Mouse (Mus musculus) intestine, postnatal 0 days (tissue): ENCODE measurements around the gene Cdip1. TPM values are rescaled to one million over a fixed set of nuclear protein-coding genes. Genes with fewer than 3 reads are reported as not detected.

Experiments used
- ATAC-seq: fragments of 200-750 bp; cut with Nextera tagmentation; 2 replicates; pipeline ENCODE4 v1.8.0; 2017; ENCODE audit warnings: mild to moderate bottlenecking, moderate TSS enrichment, moderate library complexity
- H3K27ac ChIP-seq: fragments of 300-500 bp; sonication (generic); 2 replicates; pipeline ENCODE4 v1.5.1; 2014; ENCODE audit warnings: mild to moderate bottlenecking, low read depth, low read length, moderate library complexity
- H3K27me3 ChIP-seq: fragments of 300-500 bp; sonication (generic); replicated peaks from 2 replicates; pipeline ENCODE4 v1.6.1; 2014; ENCODE audit warnings: low read length, mixed read lengths; ENCODE audit not compliant: control insufficient read depth, insufficient read depth
- H3K36me3 ChIP-seq: fragments of 300-500 bp; sonication (generic); 2 replicates; pipeline ENCODE4 v1.6.1; 2014; ENCODE audit warnings: mild to moderate bottlenecking, moderate library complexity; ENCODE audit not compliant: control insufficient read depth, insufficient read depth
- H3K4me1 ChIP-seq: fragments of 300-500 bp; sonication (generic); replicated peaks from 2 replicates; pipeline ENCODE4 v1.6.1; 2014; ENCODE audit warnings: antibody characterized with exemption, low read length, mixed read lengths; ENCODE audit not compliant: control insufficient read depth, insufficient read depth
- H3K4me2 ChIP-seq: fragments of 300-500 bp; sonication (generic); replicated peaks from 2 replicates; pipeline ENCODE4 v1.6.1; 2014; ENCODE audit warnings: low read depth, mild to moderate bottlenecking, moderate library complexity
- H3K4me3 ChIP-seq: fragments of 300-500 bp; sonication (generic); 2 replicates; pipeline ENCODE4 v1.5.1; 2014; ENCODE audit warnings: low read depth, low read length
- H3K9ac ChIP-seq: fragments of 300-500 bp; sonication (generic); 2 replicates; pipeline ENCODE4 v1.6.1; 2014; ENCODE audit warnings: mild to moderate bottlenecking, low read depth, low read length
- H3K9me3 ChIP-seq: fragments of 300-500 bp; sonication (generic); 2 replicates; pipeline ENCODE4 v1.6.1; 2016; ENCODE audit warnings: mixed run types; ENCODE audit not compliant: control insufficient read depth
- CTCF ChIP-seq: sonication (generic); IDR thresholded peaks from 2 replicates; pipeline ENCODE4 v1.5.1; 2016; ENCODE audit warnings: low read depth, mild to moderate bottlenecking, control low read depth, antibody characterized with exemption, moderate library complexity
- whole genome bisulfite sequencing: fragments of 180-500 bp; shearing (Covaris S2); extraction: QIAGEN DNeasy Blood & Tissue Kit; methylation state at CpG from one replicate; pipeline ENCODE4 v1.1.7; 2014; 5-methylcytosine and 5-hydroxymethylcytosine counted together
- polyA plus RNA-seq: library from polyadenylated mRNA; unstranded; fragments of >200 nt; fragmentation: Nextera tagmentation; extraction: Ambion mirVana; gene quantifications from 2 replicates; pipeline ENCODE4 v1.2.1, GENCODE M21; 2015

The Cdip1 gene
- polyA plus RNA-seq, 1 experiment from 2014 or later, result 68.0 TPM

DNA sequence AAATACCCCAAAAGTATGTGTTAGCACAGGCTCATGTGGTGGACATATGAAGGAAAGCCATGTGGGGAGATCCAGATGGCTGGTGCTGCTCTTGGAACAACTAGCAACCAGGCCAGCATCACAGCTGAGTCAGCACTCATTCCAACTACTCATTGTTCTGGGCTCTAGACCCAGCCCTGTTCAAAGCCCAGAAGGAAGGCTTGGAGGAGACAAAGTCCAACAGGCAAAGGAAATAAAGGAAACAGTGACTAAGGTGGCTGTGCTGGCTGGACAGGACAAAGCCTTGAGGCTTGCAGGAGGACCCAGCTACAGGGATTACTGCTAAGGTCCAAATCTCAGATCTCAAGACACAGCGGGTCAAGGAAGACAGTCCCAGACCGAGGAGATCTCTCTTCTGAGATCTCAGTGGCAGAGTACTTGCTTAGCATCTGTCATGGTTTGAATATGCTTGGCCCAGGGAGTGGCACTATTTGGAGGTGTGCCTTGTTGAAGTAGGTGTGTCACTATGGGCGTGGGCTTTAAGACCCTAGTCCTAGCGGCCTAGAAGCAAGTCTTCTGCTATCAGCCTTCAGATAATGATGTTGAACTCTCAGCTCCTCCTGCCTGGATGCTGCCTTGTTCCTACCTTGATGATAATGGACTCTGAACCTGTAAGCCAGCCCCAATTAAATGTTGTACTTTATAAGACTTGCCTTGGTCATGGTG is 12.0 kb downstream of the Cdip1 start:
- H3K4me3 ChIP-seq, result no peak overlapping the region
- peak; percentile 95 for ATAC-seq
- TF ChIP-seq CTCF, result no peak
- H3K36me3 ChIP-seq, result peaks cover 9% of the 10 kb centered on the region; the same call in 1 of the 2 replicates
- no peaks in the 10 kb centered on the region for H3K9me3 ChIP-seq
- 41% methylated on average over 4 of the region's 4 CpGs for WGBS
- H3K27me3 ChIP-seq, result no peaks in the 10 kb centered on the region
- 0 out of 2 replicates have a peak overlapping the region, but pooled peaks have one; percentile 17 for H3K4me2 ChIP-seq
- peak overlapping the region; percentile 65 for H3K27ac ChIP-seq
- no peak overlapping the region for H3K9ac ChIP-seq
- H3K4me1 ChIP-seq, result peaks cover 30% of the 10 kb centered on the region

GRCm38 (mm10) chr16:4777171-4777904 is 12.8 kb downstream of the Cdip1 start:
- Histone ChIP-seq H3K4me1 (peaks cover 33% of the 10 kb centered on the region), H3K4me3 (no peak overlapping the region), H3K36me3 (peaks cover 7% of the 10 kb centered on the region; the same call in 1 of the 2 replicates), H3K27ac (peak overlapping the region; percentile 65), H3K9me3 (no peaks in the 10 kb centered on the region), H3K4me2 (no peak overlapping the region), H3K9ac (no peak overlapping the region), H3K27me3 (no peaks in the 10 kb centered on the region)
- 83% methylated on average over 3 of the region's 3 CpGs for WGBS
- ATAC-seq, result peak; percentile 32; the same call in 1 of the 2 replicates
- TF ChIP-seq CTCF, result no peak

DNA sequence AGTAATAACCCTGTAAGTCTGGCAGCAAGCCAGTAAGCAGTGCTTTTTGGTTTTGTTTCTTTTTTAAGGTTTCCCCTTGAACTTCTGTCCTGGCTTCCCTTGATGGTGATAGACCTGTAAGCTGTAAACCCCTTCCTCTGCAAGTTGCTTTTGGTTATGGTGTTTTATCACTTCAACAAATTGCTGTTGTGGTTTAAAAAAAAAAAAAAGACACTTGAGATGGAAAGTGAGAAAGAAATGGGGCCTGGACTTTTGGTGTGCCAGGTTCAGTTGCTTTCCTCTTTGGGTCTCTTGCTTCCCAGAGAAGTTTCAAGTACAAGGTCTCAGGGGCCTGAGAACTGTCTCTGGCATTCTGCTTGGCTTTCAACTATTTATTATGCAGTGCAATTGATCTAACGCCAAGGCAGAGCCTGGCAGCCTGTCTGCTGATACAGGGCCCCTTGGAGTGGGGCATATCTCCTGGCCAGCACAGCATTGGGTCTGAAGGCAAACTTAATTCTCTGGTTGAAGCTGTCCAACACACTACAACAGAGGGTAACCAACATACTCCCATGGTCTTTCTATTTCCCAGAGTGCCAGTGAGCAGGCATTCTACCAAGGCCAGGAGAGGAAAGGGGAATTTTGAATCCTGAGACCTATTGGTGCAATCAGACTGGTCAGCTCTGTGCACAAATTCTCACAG is 16.7 kb downstream of the Cdip1 start:
- H3K27me3 ChIP-seq, result no peaks in the 10 kb centered on the region
- no peaks in the 10 kb centered on the region for H3K9me3 ChIP-seq
- TF ChIP-seq CTCF, result no peak
- no peak overlapping the region for H3K9ac ChIP-seq
- ATAC-seq, result no peak
- H3K4me1 ChIP-seq, result peaks cover 29% of the 10 kb centered on the region; the same call in 1 of the 2 replicates
- H3K27ac ChIP-seq, result peak overlapping the region; percentile 22; the same call in 1 of the 2 replicates
- WGBS, result 8% methylated on average over 1 of the region's 1 CpGs
- H3K4me2 ChIP-seq, result no peak overlapping the region
- H3K36me3 ChIP-seq, result peaks cover 27% of the 10 kb centered on the region
- H3K4me3 ChIP-seq, result no peak overlapping the region

DNA sequence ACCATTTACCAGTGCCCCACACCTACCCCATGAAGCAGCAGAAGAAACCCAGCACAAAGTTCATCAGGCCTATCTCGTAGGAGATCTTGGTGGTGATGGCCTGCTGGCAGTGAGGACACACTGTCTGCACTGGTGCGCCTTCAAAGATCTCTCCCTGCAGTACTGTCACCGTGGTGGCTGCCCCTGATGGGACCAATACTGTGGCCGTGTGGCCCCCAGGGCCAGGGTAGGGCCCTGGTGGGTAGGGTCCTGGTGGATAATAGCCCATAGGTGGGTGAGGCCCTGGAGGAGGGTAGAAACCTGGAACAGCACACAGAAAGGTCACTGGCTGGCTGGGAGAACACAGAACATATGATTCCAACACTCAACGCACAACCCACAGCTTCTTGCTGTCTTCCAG is 21.4 kb downstream of the Cdip1 start:
- Histone ChIP-seq H3K4me3 (no peak overlapping the region), H3K27me3 (no peaks in the 10 kb centered on the region), H3K9me3 (no peaks in the 10 kb centered on the region), H3K4me1 (peaks cover 7% of the 10 kb centered on the region; the same call in 1 of the 2 replicates), H3K4me2 (no peak overlapping the region), H3K27ac (no peak overlapping the region), H3K36me3 (peaks cover 62% of the 10 kb centered on the region), H3K9ac (no peak overlapping the region)
- TF ChIP-seq CTCF, result no peak
- no peak for ATAC-seq
- 92% methylated on average over 5 of the region's 5 CpGs for WGBS

- no peak for ATAC-seq
- TF ChIP-seq CTCF, result no peak
- no peaks in the 10 kb centered on the region for H3K9me3 ChIP-seq
- no peak overlapping the region for H3K4me2 ChIP-seq
- 84% methylated on average over 6 of the region's 6 CpGs for WGBS
- peaks cover 71% of the 10 kb centered on the region for H3K36me3 ChIP-seq
- H3K9ac ChIP-seq, result no peak overlapping the region
- H3K27ac ChIP-seq, result no peak overlapping the region
- H3K4me3 ChIP-seq, result no peak overlapping the region
- no peaks in the 10 kb centered on the region for H3K4me1 ChIP-seq
- no peaks in the 10 kb centered on the region for H3K27me3 ChIP-seq
Measured at GRCm38 (mm10) chr16:4767012-4767790, 22.9 kb downstream of the Cdip1 start.
